Mouse (Mus musculus) myocyte (in vitro differentiated cells): Measurements from ENCODE around the gene Tex44. TPM values are rescaled to one million over a fixed set of nuclear protein-coding genes. Genes with fewer than 3 reads are reported as not detected.

Source experiments
- H3K27me3 ChIP-seq: one replicate; pipeline ENCODE4 v1.6.1; 2011; ENCODE audit not compliant: control insufficient read depth, insufficient read depth, insufficient read length
- H3K36me3 ChIP-seq: one replicate; pipeline ENCODE4 v1.6.1; 2011; ENCODE audit not compliant: control insufficient read depth, insufficient read depth
- H3K4me2 ChIP-seq: one replicate; pipeline ENCODE4 v1.6.1; 2011; ENCODE audit warnings: low read depth, control low read depth
- H3K4me3 ChIP-seq: one replicate; pipeline ENCODE4 v1.5.1; 2011; ENCODE audit warnings: mild to moderate bottlenecking, control low read depth, moderate library complexity
- H3K79me2 ChIP-seq: one replicate; pipeline ENCODE4 v1.6.1; 2011; ENCODE audit not compliant: control insufficient read depth, insufficient read depth
- H3ac ChIP-seq: one replicate; pipeline ENCODE4 v1.6.1; 2011; ENCODE audit not compliant: control insufficient read depth, insufficient read length
- CEBPB ChIP-seq: IDR thresholded peaks from 2 replicates; pipeline ENCODE4 v1.6.1; 2011; ENCODE audit warnings: mild to moderate bottlenecking, moderate library complexity; ENCODE audit not compliant: poor library complexity, insufficient read depth, severe bottlenecking
- E2F4 ChIP-seq: IDR thresholded peaks from one replicate; pipeline ENCODE4 v1.6.1; 2011; ENCODE audit warnings: mild to moderate bottlenecking, control low read depth, moderate library complexity; ENCODE audit not compliant: insufficient read depth
- MAX ChIP-seq: IDR thresholded peaks from one replicate; pipeline ENCODE4 v1.6.1; 2011; ENCODE audit warnings: low read depth, mild to moderate bottlenecking, control low read depth
- MYOD1 ChIP-seq, 3 experiments: IDR thresholded peaks; one replicate each; pipeline ENCODE4 v1.6.1; 2011; ENCODE audit warnings: control low read depth in 2 of 3, low read depth in 2 of 3, mild to moderate bottlenecking in 2 of 3, moderate library complexity in 1 of 3; ENCODE audit not compliant: insufficient read length in 2 of 3, control insufficient read depth in 1 of 3
- MYOG ChIP-seq, 3 experiments: IDR thresholded peaks; one replicate each; pipeline ENCODE4 v1.6.1; 2011; ENCODE audit warnings: control low read depth in 2 of 3, low read depth in 2 of 3, mild to moderate bottlenecking in 2 of 3; ENCODE audit not compliant: insufficient read length in 2 of 3, control insufficient read depth in 1 of 3, insufficient read depth in 1 of 3
- POLR2A ChIP-seq: IDR thresholded peaks from one replicate; pipeline ENCODE4 v1.6.1; 2011; ENCODE audit warnings: low read depth, mild to moderate bottlenecking, control low read depth, moderate library complexity; ENCODE audit not compliant: insufficient read length
- POLR2AphosphoS2 ChIP-seq: IDR thresholded peaks from one replicate; pipeline ENCODE4 v1.6.1; 2011; ENCODE audit warnings: low read depth, control low read depth; ENCODE audit not compliant: insufficient read length
- REST ChIP-seq: IDR thresholded peaks from one replicate; pipeline ENCODE4 v1.6.1; 2011; ENCODE audit warnings: mild to moderate bottlenecking, control low read depth, moderate library complexity; ENCODE audit not compliant: insufficient read depth, insufficient read length
- SRF ChIP-seq: IDR thresholded peaks from one replicate; pipeline ENCODE4 v1.6.1; 2011; ENCODE audit warnings: low read depth; ENCODE audit not compliant: control insufficient read depth, insufficient read length
- TCF12 ChIP-seq: IDR thresholded peaks from one replicate; pipeline ENCODE4 v1.6.1; 2011; ENCODE audit warnings: mild to moderate bottlenecking, control low read depth; ENCODE audit not compliant: poor library complexity, insufficient read depth, severe bottlenecking
- TCF3 ChIP-seq: IDR thresholded peaks from one replicate; pipeline ENCODE4 v1.6.1; 2011; ENCODE audit warnings: low read depth, control low read depth; ENCODE audit not compliant: insufficient read length
- USF1 ChIP-seq: IDR thresholded peaks from one replicate; pipeline ENCODE4 v1.6.1; 2011; ENCODE audit warnings: low read depth, mild to moderate bottlenecking, control low read depth, moderate library complexity
- polyA plus RNA-seq: library from polyadenylated mRNA; unstranded; fragments of >200 nt; fragmentation: generic; extraction: Trizol; gene quantifications from one replicate; pipeline ENCODE4 v1.2.1, GENCODE M21; 2012; ENCODE audit warnings: missing spikeins

Gene Tex44
- polyA plus RNA-seq, 1 experiment, result not detected

GRCm38 (mm10) chr1:86406914-86407313 is 19.2 kb upstream of the Tex44 start:
- H3K4me3 ChIP-seq, result no peak overlapping the region
- no peaks in the 10 kb centered on the region for H3K79me2 ChIP-seq
- H3K36me3 ChIP-seq, result no peaks in the 10 kb centered on the region
- no peak overlapping the region for H3K4me2 ChIP-seq
- peaks cover 4% of the 10 kb centered on the region for H3K27me3 ChIP-seq
- no peak overlapping the region for H3ac ChIP-seq
- TF ChIP-seq POLR2AphosphoS2, result no peak
- TF ChIP-seq TCF12, result no peak
- TF ChIP-seq CEBPB, result no peak
- no peak for TF ChIP-seq MYOD1 (IDR thresholded peaks at IDR 0.05; ENCODE audit: control insufficient read depth in 1 of 3, insufficient read length in 2 of 3, low read depth in 2 of 3)
- TF ChIP-seq SRF, result no peak
- no peak for TF ChIP-seq USF1
- no peak for TF ChIP-seq MYOG (IDR thresholded peaks at IDR 0.05; ENCODE audit: control insufficient read depth in 1 of 3, insufficient read depth in 1 of 3, insufficient read length in 2 of 3, low read depth in 2 of 3)
- no peak for TF ChIP-seq E2F4

DNA sequence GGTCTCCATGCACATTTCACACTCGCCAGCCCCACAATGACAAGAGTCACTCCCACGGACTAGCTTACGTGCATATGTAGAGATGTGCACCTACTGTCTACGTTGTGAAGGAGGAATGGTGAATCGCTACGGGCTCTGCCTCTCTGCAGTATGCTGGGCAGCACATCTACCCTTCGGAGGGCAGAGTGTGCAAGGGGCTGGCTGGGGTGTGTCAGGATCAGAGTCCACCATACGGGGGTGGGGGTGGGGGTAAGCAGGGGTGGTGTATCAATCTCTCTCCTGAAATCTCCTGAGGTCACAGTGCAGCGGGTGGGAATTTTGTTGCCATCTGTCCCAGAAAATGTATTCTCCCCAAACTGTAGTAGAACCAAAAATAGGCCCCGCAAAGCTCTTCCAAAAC is 17.6 kb upstream of the Tex44 start:
- TF ChIP-seq MYOG (IDR thresholded peaks at IDR 0.05; ENCODE audit: control insufficient read depth in 1 of 3, insufficient read depth in 1 of 3, insufficient read length in 2 of 3, low read depth in 2 of 3) (no peak), USF1 (no peak), TCF12 (no peak), E2F4 (no peak), MYOD1 (IDR thresholded peaks at IDR 0.05; ENCODE audit: control insufficient read depth in 1 of 3, insufficient read length in 2 of 3, low read depth in 2 of 3) (no peak), POLR2AphosphoS2 (no peak), REST (no peak), TCF3 (no peak), MAX (no peak)
- Histone ChIP-seq H3ac (no peak overlapping the region), H3K27me3 (peaks cover 4% of the 10 kb centered on the region)

GRCm38 (mm10) chr1:86409476-86409875 is 16.7 kb upstream of the Tex44 start:
- H3K4me2 ChIP-seq, result no peak overlapping the region
- H3ac ChIP-seq, result no peak overlapping the region
- H3K4me3 ChIP-seq, result no peak overlapping the region
- peaks cover 4% of the 10 kb centered on the region for H3K27me3 ChIP-seq
- H3K36me3 ChIP-seq, result no peaks in the 10 kb centered on the region
- TF ChIP-seq MYOD1 (IDR thresholded peaks at IDR 0.05; ENCODE audit: control insufficient read depth in 1 of 3, insufficient read length in 2 of 3, low read depth in 2 of 3), result no peak
- no peak for TF ChIP-seq E2F4
- no peak for TF ChIP-seq SRF
- no peak for TF ChIP-seq TCF3
- TF ChIP-seq MAX, result no peak
- no peak for TF ChIP-seq POLR2A
- no peak for TF ChIP-seq REST
- no peak for TF ChIP-seq MYOG (IDR thresholded peaks at IDR 0.05; ENCODE audit: control insufficient read depth in 1 of 3, insufficient read depth in 1 of 3, insufficient read length in 2 of 3, low read depth in 2 of 3)
- no peak for TF ChIP-seq USF1
- TF ChIP-seq POLR2AphosphoS2, result no peak
- TF ChIP-seq TCF12, result no peak
- no peak for TF ChIP-seq CEBPB
- no peaks in the 10 kb centered on the region for H3K79me2 ChIP-seq

More for the DNA sequence above, 17.6 kb upstream of the Tex44 start:
- Histone ChIP-seq H3K4me3 (no peak overlapping the region), H3K79me2 (no peaks in the 10 kb centered on the region), H3K36me3 (no peaks in the 10 kb centered on the region), H3K4me2 (no peak overlapping the region)

DNA sequence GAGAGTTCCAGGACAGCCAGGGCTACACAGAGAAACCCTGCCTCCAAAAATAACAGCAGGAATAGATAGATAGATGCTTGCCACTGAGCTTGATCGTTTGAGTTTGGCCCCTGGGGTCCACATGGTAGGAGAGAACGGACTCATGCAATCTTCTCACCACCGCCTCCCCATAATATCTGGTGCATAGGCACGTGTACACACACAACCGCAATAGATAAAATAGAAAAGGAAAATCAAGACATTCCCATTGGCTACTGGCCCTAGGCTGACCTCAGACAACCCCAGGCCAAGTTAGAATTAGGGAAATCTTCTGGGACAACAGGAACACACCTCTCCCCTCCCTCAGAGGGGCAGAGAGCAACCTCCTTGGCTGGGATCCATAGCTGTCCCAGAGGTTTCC is 11.4 kb upstream of the Tex44 start:
- Histone ChIP-seq H3K4me3 (no peak overlapping the region), H3K36me3 (no peaks in the 10 kb centered on the region), H3K79me2 (no peaks in the 10 kb centered on the region), H3ac (no peak overlapping the region), H3K4me2 (no peak overlapping the region), H3K27me3 (peaks cover 4% of the 10 kb centered on the region)
- TF ChIP-seq USF1, result no peak
- no peak for TF ChIP-seq TCF3
- TF ChIP-seq REST, result no peak
- no peak for TF ChIP-seq SRF
- TF ChIP-seq MYOD1 (IDR thresholded peaks at IDR 0.05; ENCODE audit: control insufficient read depth in 1 of 3, insufficient read length in 2 of 3, low read depth in 2 of 3), result no peak
- TF ChIP-seq POLR2AphosphoS2, result no peak
- TF ChIP-seq E2F4, result no peak
- TF ChIP-seq POLR2A, result no peak
- TF ChIP-seq TCF12, result no peak
- TF ChIP-seq MYOG (IDR thresholded peaks at IDR 0.05; ENCODE audit: control insufficient read depth in 1 of 3, insufficient read depth in 1 of 3, insufficient read length in 2 of 3, low read depth in 2 of 3), result no peak
- TF ChIP-seq MAX, result no peak
- no peak for TF ChIP-seq CEBPB

DNA sequence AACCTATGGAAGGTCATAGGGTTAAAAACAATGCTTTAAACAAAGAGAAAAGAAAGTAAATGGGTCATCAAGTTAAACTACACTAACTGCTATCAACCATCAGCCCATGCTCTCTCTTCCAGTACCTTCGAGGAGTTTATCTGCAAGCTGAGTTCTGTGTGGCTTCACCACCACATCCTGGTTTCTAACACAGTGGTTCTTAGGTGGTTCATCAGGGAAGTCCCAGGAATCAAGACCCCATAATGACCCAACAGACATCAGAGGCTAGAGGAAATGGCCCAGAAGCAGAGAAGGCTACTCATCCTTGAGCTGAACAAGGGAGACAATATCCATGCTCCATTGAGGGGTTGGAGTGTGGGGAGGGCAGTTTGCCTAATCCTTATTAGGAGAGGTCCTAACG is 11.0 kb upstream of the Tex44 start:
- no peak overlapping the region for H3ac ChIP-seq
- no peak overlapping the region for H3K4me2 ChIP-seq
- H3K27me3 ChIP-seq, result peaks cover 3% of the 10 kb centered on the region
- no peaks in the 10 kb centered on the region for H3K36me3 ChIP-seq
- H3K79me2 ChIP-seq, result no peaks in the 10 kb centered on the region
- TF ChIP-seq REST (no peak), MYOD1 (IDR thresholded peaks at IDR 0.05; ENCODE audit: control insufficient read depth in 1 of 3, insufficient read length in 2 of 3, low read depth in 2 of 3) (no peak), CEBPB (no peak), MAX (no peak), E2F4 (no peak), USF1 (no peak), TCF3 (no peak), SRF (no peak), MYOG (IDR thresholded peaks at IDR 0.05; ENCODE audit: control insufficient read depth in 1 of 3, insufficient read depth in 1 of 3, insufficient read length in 2 of 3, low read depth in 2 of 3) (no peak), POLR2AphosphoS2 (no peak), TCF12 (no peak), POLR2A (no peak)
- H3K4me3 ChIP-seq, result no peak overlapping the region
